Mouse (Mus musculus) brown adipose tissue, adult 24 weeks (tissue): ENCODE results near the gene Gja1. TPM values are rescaled to one million over a fixed set of nuclear protein-coding genes. Genes with fewer than 3 reads are reported as not detected.

Experiments
- H3K27ac ChIP-seq: fragments of 200-500 bp; replicated peaks from 2 replicates; pipeline ENCODE4 v1.5.1; 2012; ENCODE audit warnings: low read depth, mild to moderate bottlenecking, low read length
- H3K4me1 ChIP-seq: fragments of 200-500 bp; 2 replicates; pipeline ENCODE4 v1.6.1; 2012; ENCODE audit warnings: low read length, mixed read lengths; ENCODE audit not compliant: control insufficient read depth, insufficient read depth, insufficient read length
- H3K4me3 ChIP-seq: fragments of 200-500 bp; 2 replicates; pipeline ENCODE4 v1.5.1; 2012; ENCODE audit warnings: low read depth, mild to moderate bottlenecking, low read length, moderate library complexity; ENCODE audit not compliant: insufficient read depth
- polyA plus RNA-seq: library from polyadenylated mRNA; stranded (reverse); fragments of >200 nt; gene quantifications from 2 replicates; pipeline ENCODE4 v1.2.4, GENCODE M21; 2012; ENCODE audit not compliant: missing spikeins, insufficient read depth, insufficient read length

Gja1 gene
- polyA plus RNA-seq: 211 and 395 TPM in 2 replicates

- H3K4me3 ChIP-seq: peak within 1 kb of the TSS; percentile 88
- no peaks in the 10 kb centered on the region for H3K4me1 ChIP-seq
Observed at GRCm38 (mm10) chr10:56377097-56377965, at the start of gene Gja1. Gja1 (plus strand) TSS chr10:56377330.

GRCm38 (mm10) chr10:56338851-56339489 is 38.2 kb upstream of the Gja1 start:
- Histone ChIP-seq H3K4me1 (no peaks in the 10 kb centered on the region), H3K4me3 (no peak overlapping the region), H3K27ac (no peak overlapping the region)

More at GRCm38 (mm10) chr10:56377097-56377965, at the start of gene Gja1:
- peak within 1 kb of the TSS; percentile 97 for H3K27ac ChIP-seq

GRCm38 (mm10) chr10:56360472-56360871 is 16.7 kb upstream of the Gja1 start:
- Histone ChIP-seq H3K27ac (no peak overlapping the region), H3K4me3 (no peak overlapping the region), H3K4me1 (no peaks in the 10 kb centered on the region)

GRCm38 (mm10) chr10:56369073-56369472 is 8.1 kb upstream of the Gja1 start:
- Histone ChIP-seq H3K4me1 (no peaks in the 10 kb centered on the region), H3K27ac (no peak overlapping the region), H3K4me3 (no peak overlapping the region)

GRCm38 (mm10) chr10:56373021-56373720 is 4.0 kb upstream of the Gja1 start:
- no peak overlapping the region for H3K27ac ChIP-seq
- no peak overlapping the region for H3K4me3 ChIP-seq
- no peaks in the 10 kb centered on the region for H3K4me1 ChIP-seq

GRCm38 (mm10) chr10:56374169-56374568 is 3.0 kb upstream of the Gja1 start:
- Histone ChIP-seq H3K27ac (no peak overlapping the region), H3K4me3 (no peak overlapping the region), H3K4me1 (no peaks in the 10 kb centered on the region)

GRCm38 (mm10) chr10:56375906-56376468 is 1.1 kb upstream of the Gja1 start:
- Histone ChIP-seq H3K27ac (peak overlapping the region; percentile 32; the same call in 1 of the 2 replicates), H3K4me3 (no peak overlapping the region)

GRCm38 (mm10) chr10:56377966-56378647 is 977 bp downstream of the Gja1 start:
- Histone ChIP-seq H3K4me1 (no peaks in the 10 kb centered on the region), H3K27ac (peak overlapping the region; percentile 97), H3K4me3 (peak overlapping the region; percentile 88)

More at GRCm38 (mm10) chr10:56375906-56376468, 1.1 kb upstream of the Gja1 start:
- no peaks in the 10 kb centered on the region for H3K4me1 ChIP-seq

GRCm38 (mm10) chr10:56378648-56379254 is 1.6 kb downstream of the Gja1 start:
- peak overlapping the region; percentile 88 for H3K4me3 ChIP-seq
- H3K27ac ChIP-seq: peak overlapping the region; percentile 97
- H3K4me1 ChIP-seq: peaks cover under 1% of the 10 kb centered on the region; the same call in 1 of the 2 replicates

GRCm38 (mm10) chr10:56379720-56380119 is 2.6 kb downstream of the Gja1 start:
- Histone ChIP-seq H3K27ac (peak overlapping the region; percentile 97), H3K4me3 (peak overlapping the region; percentile 88), H3K4me1 (peaks cover 4% of the 10 kb centered on the region)

GRCm38 (mm10) chr10:56385195-56386109 is 8.3 kb downstream of the Gja1 start:
- no peak overlapping the region for H3K4me3 ChIP-seq
- peaks cover 9% of the 10 kb centered on the region for H3K4me1 ChIP-seq

GRCm38 (mm10) chr10:56393095-56393784 is 16.1 kb downstream of the Gja1 start:
- no peak overlapping the region for H3K4me3 ChIP-seq
- H3K27ac ChIP-seq: no peak overlapping the region
- no peaks in the 10 kb centered on the region for H3K4me1 ChIP-seq

More at GRCm38 (mm10) chr10:56385195-56386109, 8.3 kb downstream of the Gja1 start:
- peak overlapping the region; percentile 16; the same call in 1 of the 2 replicates for H3K27ac ChIP-seq
